ENCODE assay signal across 8 mouse cellular contexts in the genomic region with DNA sequence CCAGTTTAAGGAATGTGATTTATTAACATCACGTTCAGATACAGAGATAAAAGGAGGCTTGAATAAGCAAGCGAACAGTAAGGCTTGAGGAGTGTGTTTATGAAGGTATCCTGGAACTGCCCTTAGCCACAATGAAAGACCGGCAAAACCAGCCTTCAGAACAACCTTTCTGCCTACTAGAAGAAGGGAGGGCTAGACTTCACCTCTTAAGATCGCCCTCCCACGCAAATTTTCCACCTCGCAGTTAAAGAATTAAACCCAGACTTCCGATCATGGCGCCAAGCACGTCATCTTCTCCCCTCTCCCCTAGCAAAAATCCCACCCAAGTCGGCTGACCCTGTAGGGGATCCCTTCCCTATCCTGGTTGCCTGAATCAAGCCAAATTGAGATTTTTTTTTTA. TPM values are rescaled to one million over a fixed set of nuclear protein-coding genes. Genes with fewer than 3 reads are reported as not detected.
DNase-seq lines count a peak whose midpoint lies in the region; ATAC-seq and TF ChIP-seq lines count a peak whose summit lies in the region.

No protein-coding gene starts in this region.

- H3K27me3 ChIP-seq in hindbrain, embryonic 14.5 days (ENCODE audit: control insufficient read depth, insufficient read depth, low read length): no peaks in the 10 kb centered on the region
- no peaks in the 10 kb centered on the region for H3K27me3 ChIP-seq in limb, embryonic 10.5 days (ENCODE audit: low read depth, poor library complexity, severe bottlenecking)
- H3K27me3 ChIP-seq in midbrain, embryonic 14.5 days (ENCODE audit: control insufficient read depth, insufficient read depth, low read length): no peaks in the 10 kb centered on the region
- peaks cover 6% of the 10 kb centered on the region; the same call in 1 of the 2 replicates for H3K27me3 ChIP-seq in thymus, adult 2 months (ENCODE audit: control insufficient read depth, insufficient read depth, low read length)

- peak overlapping the region; percentile 98 for H3K9ac ChIP-seq in hindbrain, embryonic 14.5 days
- peak overlapping the region; percentile 95 for H3K9ac ChIP-seq in midbrain, embryonic 14.5 days (replicated peaks; ENCODE audit: low read length)

- peak; percentile 12; the same call in 1 of the 2 replicates for TF ChIP-seq POLR2A in embryonic fibroblast, embryonic 13.5 days (IDR thresholded peaks at IDR 0.05; ENCODE audit: low read depth, low read length)
- TF ChIP-seq POLR2A in thymus, adult 2 months (IDR thresholded peaks at IDR 0.05; ENCODE audit: control insufficient read depth, extremely low read depth, insufficient read depth, low read length, poor library complexity): no peak

- H3K9me3 ChIP-seq in hindbrain, embryonic 14.5 days (ENCODE audit: control insufficient read depth, low read length): no peaks in the 10 kb centered on the region
- no peaks in the 10 kb centered on the region for H3K9me3 ChIP-seq in limb, embryonic 10.5 days (replicated peaks)
- no peaks in the 10 kb centered on the region for H3K9me3 ChIP-seq in midbrain, embryonic 14.5 days (ENCODE audit: control insufficient read depth, low read length)

- H3K4me3 ChIP-seq in embryonic fibroblast, embryonic 13.5 days (ENCODE audit: insufficient read depth, low read length): peak overlapping the region; percentile 59
- peak overlapping the region; percentile 99 for H3K4me3 ChIP-seq in hindbrain, embryonic 14.5 days (replicated peaks; ENCODE audit: low read length)
- peak overlapping the region; percentile 90 for H3K4me3 ChIP-seq in limb, embryonic 10.5 days
- peak overlapping the region; percentile 97 for H3K4me3 ChIP-seq in midbrain, embryonic 14.5 days (replicated peaks; ENCODE audit: low read depth, low read length)
- peak overlapping the region; percentile 58; the same call in 1 of the 2 replicates for H3K4me3 ChIP-seq in thymus, adult 2 months (ENCODE audit: control insufficient read depth, insufficient read depth, low read length)

- no peaks in the 10 kb centered on the region for H3K4me1 ChIP-seq in embryonic fibroblast, embryonic 13.5 days (ENCODE audit: control insufficient read depth, insufficient read depth, low read length)
- peaks cover 14% of the 10 kb centered on the region for H3K4me1 ChIP-seq in hindbrain, embryonic 14.5 days (replicated peaks; ENCODE audit: control insufficient read depth, insufficient read depth, low read length)
- peaks cover 17% of the 10 kb centered on the region for H3K4me1 ChIP-seq in limb, embryonic 10.5 days
- H3K4me1 ChIP-seq in midbrain, embryonic 14.5 days (ENCODE audit: control insufficient read depth, insufficient read depth, low read length): peaks cover 9% of the 10 kb centered on the region
- peaks cover 16% of the 10 kb centered on the region for H3K4me1 ChIP-seq in thymus, adult 2 months (replicated peaks; ENCODE audit: control insufficient read depth, insufficient read depth, low read length)

- ATAC-seq in hindbrain, embryonic 14.5 days (ENCODE audit: low FRiP score): no peak
- ATAC-seq in midbrain, embryonic 14.5 days (ENCODE audit: low FRiP score, low TSS enrichment): no peak

- no peaks in the 10 kb centered on the region for H3K36me3 ChIP-seq in hindbrain, embryonic 14.5 days (replicated peaks; ENCODE audit: control insufficient read depth, insufficient read depth)
- H3K36me3 ChIP-seq in limb, embryonic 10.5 days: no peaks in the 10 kb centered on the region
- no peaks in the 10 kb centered on the region for H3K36me3 ChIP-seq in midbrain, embryonic 14.5 days (ENCODE audit: control insufficient read depth, insufficient read depth, low read length)
- H3K36me3 ChIP-seq in thymus, adult 2 months (ENCODE audit: control insufficient read depth, insufficient read depth, low read length): no peaks in the 10 kb centered on the region

- 3% methylated on average over 10 of the region's 10 CpGs for WGBS in hindbrain, embryonic 14.5 days
- WGBS in limb, embryonic 10.5 days: 2% methylated on average over 10 of the region's 10 CpGs
- WGBS in midbrain, embryonic 14.5 days: 3% methylated on average over 10 of the region's 10 CpGs
- 19% methylated on average over 10 of the region's 10 CpGs for WGBS in thymus, adult 2 months

- peak; percentile 10 to 21 for DNase-seq in gastrocnemius, postnatal 4 days (ENCODE audit: low spot score in 2 of 2)
- DNase-seq in gastrocnemius, postnatal 10 days: no peak
- DNase-seq in MEL-GATA-1-ER (ENCODE audit: extremely low read depth, low read depth): peak; percentile 32
- peak; percentile 59 for DNase-seq in hindbrain, embryonic 14.5 days (ENCODE audit: low spot score)
- peak; percentile 68 for DNase-seq in limb, embryonic 10.5 days (ENCODE audit: low spot score)
- DNase-seq in midbrain, embryonic 14.5 days: peak; percentile 66
- DNase-seq in thymus, adult 2 months: peak; percentile 17

- H3K4me2 ChIP-seq in hindbrain, embryonic 14.5 days (replicated peaks): peak overlapping the region; percentile 93
- H3K4me2 ChIP-seq in midbrain, embryonic 14.5 days (ENCODE audit: low read length): peak overlapping the region; percentile 88

- no peak for TF ChIP-seq CTCF in embryonic fibroblast, embryonic 13.5 days (IDR thresholded peaks at IDR 0.05; ENCODE audit: borderline replicate concordance, insufficient read depth, low read length)
- no peak for TF ChIP-seq CTCF in thymus, adult 2 months (IDR thresholded peaks at IDR 0.05; ENCODE audit: borderline replicate concordance, control insufficient read depth, extremely low read depth, insufficient read depth, low read length, poor library complexity)

- peak overlapping the region; percentile 85 for H3K27ac ChIP-seq in embryonic fibroblast, embryonic 13.5 days (ENCODE audit: insufficient read depth, low read length)
- peak overlapping the region; percentile 100 for H3K27ac ChIP-seq in hindbrain, embryonic 14.5 days
- peak overlapping the region; percentile 100 for H3K27ac ChIP-seq in limb, embryonic 10.5 days
- peak overlapping the region; percentile 99 for H3K27ac ChIP-seq in midbrain, embryonic 14.5 days (replicated peaks; ENCODE audit: low read depth, low read length)
- no peak overlapping the region for H3K27ac ChIP-seq in thymus, adult 2 months (ENCODE audit: control insufficient read depth, insufficient read depth, low read length)

RNA-seq across cellular contexts. Expression of gene Bmpr2, which starts 1.0 kb away (rescaled TPM):
- 10 to 100 TPM; 40.5 to 43.4 TPM for total RNA-seq in gastrocnemius, postnatal 4 days (2021)
- 10 to 100 TPM; 36.4 to 41.5 TPM for total RNA-seq in gastrocnemius, postnatal 10 days (2021)
- 60.4 and 60.8 TPM in 2 replicates for polyA plus RNA-seq in embryonic fibroblast, embryonic 13.5 days (2011; ENCODE audit: insufficient read length, low read depth, missing spikeins)
- 18.4 and 18.9 TPM in 2 replicates for polyA plus RNA-seq in hindbrain, embryonic 14.5 days (2014; fragmentation: Nextera tagmentation; extraction: Ambion mirVana)
- polyA plus RNA-seq in limb, embryonic 10.5 days (2016; fragmentation: Nextera tagmentation; extraction: Ambion mirVana): 5.1 and 8.0 TPM in 2 replicates
- polyA plus RNA-seq in midbrain, embryonic 14.5 days (2014; fragmentation: Nextera tagmentation; extraction: Ambion mirVana): 19.0 TPM in 2 replicates
- 2.1 and 2.4 TPM in 2 replicates for polyA plus RNA-seq in thymus, adult 2 months (2012; rRNA removed)
